Mouse (Mus musculus) adrenal gland, postnatal 14 days (tissue): ENCODE measurements around the gene Parvg. TPM values are rescaled to one million over a fixed set of nuclear protein-coding genes. Genes with fewer than 3 reads are reported as not detected.
A peak's percentile ranks its signal among the peaks of the same experiment; 100 is the strongest.
"Not testable (repeated sequence)": the region's sequence is repeated elsewhere in the genome, so short reads cannot be mapped to it uniquely, and the experiment has no call there.

Experiments
- DNase-seq: peaks from one replicate; pipeline ENCODE4 v3.0.0; 2021; ENCODE audit warnings: mixed read lengths
- long read RNA-seq, 2 experiments: library from polyadenylated mRNA; stranded (forward); transcript quantifications; one replicate each; pipeline ENCODE4 v2.0.0; 2021
- total RNA-seq: library from RNA; stranded (reverse); gene quantifications from 2 replicates; pipeline ENCODE4 v1.2.3, GENCODE M21; 2021

The Parvg gene
- 1.3 and 6.9 TPM in 2 replicates for total RNA-seq
- long read RNA-seq, experiment 1, partial matches to known transcripts, result 0 of 6 reads
- long read RNA-seq, experiment 1, other reads (novel, unspliced or antisense), result 3 of 6 reads
- long read RNA-seq, experiment 2, result 0 reads

GRCm38 (mm10) chr15:84323966-84324869 is at the start of gene Parvg:
TSS of gene Parvg (plus strand) at chr15:84324026.
- DNase-seq, result no peak

- DNase-seq, result no peak
Measured at GRCm38 (mm10) chr15:84276066-84276465, 47.8 kb upstream of the Parvg start.

- DNase-seq, result no peak
Measured at GRCm38 (mm10) chr15:84278091-84278490, 45.7 kb upstream of the Parvg start.

GRCm38 (mm10) chr15:84278656-84279055 is 45.2 kb upstream of the Parvg start:
- DNase-seq, result no peak

- DNase-seq, result no peak
Measured at GRCm38 (mm10) chr15:84280309-84280708, 43.5 kb upstream of the Parvg start.

DNA sequence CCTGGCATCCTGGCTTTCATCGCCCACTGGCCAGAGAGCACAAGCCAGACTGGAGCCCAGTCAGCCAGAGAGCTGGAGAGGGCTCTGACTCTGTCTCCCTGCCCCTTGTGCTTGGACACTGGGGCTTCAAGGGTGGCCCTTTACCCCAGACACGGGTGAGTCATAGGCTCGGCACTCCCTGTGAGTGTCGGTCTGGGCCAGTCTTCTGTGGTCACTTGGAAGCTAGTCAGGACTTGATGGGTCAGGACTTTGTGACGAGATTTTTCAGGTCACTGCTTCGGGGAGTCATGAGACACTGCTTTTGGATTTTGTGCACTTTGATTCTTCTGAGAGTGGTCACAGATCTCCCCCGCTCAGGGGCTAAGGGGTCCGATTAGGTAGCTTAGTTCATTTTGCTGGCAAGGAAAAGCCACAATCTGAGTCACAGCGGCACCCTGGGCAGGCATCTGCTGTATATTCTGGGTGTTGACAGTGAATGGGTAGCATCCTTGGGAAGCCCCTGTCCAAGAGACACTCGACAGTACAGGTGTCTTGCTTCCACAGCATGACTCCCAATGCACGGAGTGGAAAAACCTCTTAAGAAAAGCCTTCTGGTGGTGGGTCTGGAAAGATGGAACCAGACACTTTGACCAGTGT is 43.0 kb upstream of the Parvg start:
- peak; percentile 65 for DNase-seq

DNA sequence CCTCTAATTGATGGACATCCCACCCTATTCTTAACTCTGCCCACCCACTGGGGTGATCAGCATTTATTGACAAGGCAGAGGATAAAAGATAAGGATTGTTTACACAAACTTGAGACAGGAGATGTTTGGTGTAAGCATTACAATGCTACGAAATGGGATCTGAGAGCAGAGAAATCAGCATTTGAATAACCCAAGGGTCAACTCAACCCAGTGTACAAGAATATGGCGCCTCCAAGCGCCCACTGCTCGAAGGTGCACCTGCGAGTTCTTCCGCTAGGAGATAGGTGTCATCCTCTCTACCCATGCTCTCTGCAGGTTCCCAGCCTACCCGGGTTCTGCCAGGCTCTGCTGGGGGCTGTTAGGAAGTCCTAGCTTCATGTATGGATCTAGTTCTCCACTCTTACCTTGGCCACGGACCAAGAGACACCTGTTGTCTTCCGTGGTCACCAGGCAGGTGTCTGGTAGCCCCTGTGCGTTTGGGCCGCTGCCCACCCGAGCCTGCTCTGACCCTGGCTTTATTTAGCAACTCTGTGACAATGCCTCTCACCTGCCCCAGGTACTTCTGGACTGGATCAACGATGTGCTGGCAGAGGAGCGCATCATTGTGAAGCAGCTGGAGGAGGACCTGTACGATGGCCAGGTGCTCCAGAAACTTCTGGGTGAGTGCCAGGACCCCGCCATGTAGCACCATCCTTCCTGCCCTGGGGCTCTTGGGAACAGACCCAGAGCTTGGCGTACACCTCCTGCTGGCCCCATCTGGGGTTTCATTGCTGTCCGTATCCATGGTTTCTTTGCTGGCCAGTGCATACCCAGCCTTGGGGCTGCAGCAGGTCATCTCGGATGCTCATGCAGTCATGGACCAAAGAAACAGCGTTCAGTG is 41.4 kb upstream of the Parvg start:
- DNase-seq, result no peak

- DNase-seq, result peak; percentile 60
Measured at GRCm38 (mm10) chr15:84284059-84284458, 39.8 kb upstream of the Parvg start.

GRCm38 (mm10) chr15:84285453-84285852 is 38.4 kb upstream of the Parvg start:
- DNase-seq, result no peak

DNA sequence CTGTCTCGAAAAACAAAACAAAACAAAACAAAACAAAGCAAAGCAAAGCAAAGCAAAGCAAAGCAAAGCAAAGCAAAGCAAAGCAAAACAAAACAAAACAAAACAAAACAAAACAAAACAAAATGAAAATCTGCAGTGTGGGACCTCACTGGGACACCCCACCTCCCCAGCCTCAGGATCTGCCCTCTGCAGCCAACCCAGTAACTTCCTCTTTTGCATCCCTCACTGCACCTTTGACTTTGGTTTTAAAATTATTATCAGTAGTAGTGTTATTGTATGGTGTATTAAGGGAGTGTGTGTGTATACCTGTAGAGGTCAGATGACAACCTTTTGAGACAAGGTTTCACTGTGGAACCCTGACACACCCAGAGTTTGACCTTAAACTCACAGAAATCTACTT is 34.9 kb upstream of the Parvg start:
- DNase-seq, result not testable (repeated sequence)

- DNase-seq, result no peak
Measured at GRCm38 (mm10) chr15:84291097-84291496, 32.7 kb upstream of the Parvg start.

GRCm38 (mm10) chr15:84293590-84293989 is 30.2 kb upstream of the Parvg start:
- DNase-seq, result no peak

- DNase-seq, result no peak
Measured at GRCm38 (mm10) chr15:84294391-84294790, 29.4 kb upstream of the Parvg start.

DNA sequence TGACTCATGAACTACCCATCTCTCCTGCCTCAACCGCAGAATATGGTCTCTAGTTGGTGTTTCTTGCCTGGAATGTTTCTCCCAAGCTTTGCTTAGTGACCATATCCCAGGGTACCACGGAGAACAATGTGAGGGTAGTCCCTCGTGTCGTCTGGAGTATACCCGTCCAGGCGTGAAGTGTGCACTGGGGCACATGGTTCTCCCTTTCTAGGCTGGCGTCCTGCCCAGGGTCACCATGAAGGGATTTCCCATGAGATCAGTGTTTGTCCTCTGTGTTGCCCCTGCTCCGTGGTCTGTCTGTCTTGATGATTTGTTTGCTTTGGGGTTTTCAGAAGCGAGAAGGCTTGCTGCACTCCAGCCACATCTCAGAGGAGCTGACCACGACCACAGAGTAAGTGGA is 28.6 kb upstream of the Parvg start:
- peak; percentile 67 for DNase-seq

DNA sequence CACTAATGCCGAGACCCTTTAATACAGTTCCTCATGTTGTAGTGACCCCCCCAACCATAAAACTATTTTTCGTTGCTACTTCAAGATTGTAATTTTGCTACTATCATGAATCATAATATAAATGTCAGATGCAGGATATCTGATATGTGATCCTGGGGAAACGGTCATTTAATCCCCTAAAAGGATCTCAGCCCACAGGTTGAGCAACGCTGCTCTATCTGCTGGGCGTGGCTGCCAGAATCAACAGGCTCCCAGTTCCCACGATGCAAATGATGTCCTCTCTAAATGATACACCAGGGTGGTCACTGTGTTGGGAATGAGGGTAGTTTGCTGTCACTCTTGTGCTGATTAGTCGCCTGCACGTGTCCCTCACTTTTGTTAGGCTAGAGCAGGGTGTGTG is 26.4 kb upstream of the Parvg start:
- no peak for DNase-seq

DNA sequence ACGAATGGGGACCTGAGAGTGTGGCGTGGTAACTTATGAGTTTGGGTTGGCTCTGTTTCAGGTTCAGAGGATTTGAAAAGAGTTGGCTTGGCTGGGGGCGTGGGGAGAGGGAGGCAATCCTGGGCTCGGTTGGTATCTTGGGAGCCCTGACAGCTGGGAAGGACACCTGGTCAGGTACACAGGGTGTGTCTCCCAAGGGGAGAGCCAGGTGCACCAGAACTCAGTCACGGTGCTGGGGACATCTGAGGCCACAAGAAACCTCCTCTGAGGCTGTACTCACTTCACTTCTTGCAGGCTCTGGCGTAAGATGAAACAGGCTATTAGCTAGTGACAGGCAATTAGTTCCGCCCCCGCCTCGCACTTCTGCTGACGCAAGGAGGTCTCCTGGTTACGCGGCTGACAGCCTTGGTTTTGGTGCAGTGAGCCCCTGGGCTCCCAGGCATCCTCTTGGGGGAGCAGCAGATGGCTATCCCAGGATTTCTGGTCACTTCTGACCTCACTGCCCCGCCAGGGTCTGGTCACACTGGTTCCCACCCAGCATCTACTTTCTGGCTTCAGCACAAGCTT is 24.9 kb upstream of the Parvg start:
- peak; percentile 54 for DNase-seq

DNA sequence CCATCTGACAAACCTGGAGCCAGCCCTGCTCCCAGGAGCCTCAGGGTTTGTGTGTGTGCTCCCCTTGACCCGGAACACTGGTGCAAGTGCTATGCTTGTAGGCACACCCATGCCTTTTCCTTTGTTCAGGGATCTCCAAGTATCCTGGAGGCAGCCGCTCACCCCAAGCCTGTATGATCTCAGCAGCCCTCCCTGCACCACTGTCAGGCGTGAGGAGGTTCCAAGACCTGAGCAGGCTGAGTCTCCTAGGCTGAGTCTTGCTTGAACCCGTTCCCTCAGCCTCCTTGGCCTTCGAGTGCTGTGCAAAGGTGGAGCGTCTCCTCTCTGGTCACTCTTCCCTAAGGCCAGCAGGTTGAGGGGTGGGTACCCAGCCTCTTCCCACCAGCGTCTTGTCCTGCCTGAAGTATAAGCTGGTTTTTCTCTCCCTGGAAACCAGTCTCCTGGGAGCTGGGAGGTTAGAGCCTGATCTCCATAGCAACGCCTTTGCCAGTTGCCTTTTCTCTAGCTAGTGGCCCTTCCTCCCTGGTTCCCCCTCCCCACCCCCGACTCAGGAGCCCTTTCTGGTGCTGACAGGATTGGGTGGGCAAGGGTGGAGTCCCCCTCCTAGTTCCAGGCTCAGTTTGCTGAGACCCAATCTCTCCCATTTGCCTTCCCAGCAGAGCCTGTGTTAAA is 24.0 kb upstream of the Parvg start:
- DNase-seq, result no peak

GRCm38 (mm10) chr15:84300591-84300990 is 23.2 kb upstream of the Parvg start:
- no peak for DNase-seq

GRCm38 (mm10) chr15:84301026-84301425 is 22.8 kb upstream of the Parvg start:
- peak; percentile 63 for DNase-seq

DNA sequence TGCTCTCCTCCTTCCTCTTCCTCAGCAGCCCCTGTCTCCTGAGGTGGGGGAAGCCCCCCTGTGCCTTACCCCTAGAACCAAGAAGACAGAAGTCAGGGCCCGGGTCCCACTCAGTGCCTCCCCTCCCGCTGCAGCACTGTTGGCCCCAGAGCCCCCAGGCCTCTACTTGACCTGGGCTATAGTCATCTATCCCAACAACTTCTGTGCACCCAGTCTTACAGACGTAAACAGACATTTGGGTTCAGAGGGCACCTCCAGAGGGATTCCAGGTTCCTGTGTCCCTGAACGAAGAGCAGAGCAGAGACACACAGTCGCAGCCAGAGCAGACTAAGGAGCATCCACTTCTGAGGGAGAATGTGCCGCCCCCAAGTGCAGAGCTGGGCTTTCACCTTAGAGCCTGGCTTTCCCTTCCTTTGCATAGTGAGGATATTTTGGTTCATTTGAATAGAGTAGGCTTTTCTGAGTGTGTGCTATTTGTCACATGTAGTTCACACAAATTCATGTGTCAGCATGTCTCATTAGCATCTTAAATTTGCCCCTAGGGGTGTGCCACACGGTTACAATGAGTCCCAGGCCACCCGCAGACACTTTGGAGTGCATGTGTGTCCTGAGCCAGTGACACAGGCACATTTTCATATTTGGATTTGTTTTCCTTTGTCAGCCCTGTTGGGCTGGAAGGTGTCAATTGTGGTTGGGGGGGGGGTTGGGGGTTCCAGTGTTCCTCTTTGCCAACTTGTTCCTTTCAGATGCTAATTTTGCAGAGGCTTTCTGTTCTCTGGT is 22.0 kb upstream of the Parvg start:
- DNase-seq, result no peak

DNA sequence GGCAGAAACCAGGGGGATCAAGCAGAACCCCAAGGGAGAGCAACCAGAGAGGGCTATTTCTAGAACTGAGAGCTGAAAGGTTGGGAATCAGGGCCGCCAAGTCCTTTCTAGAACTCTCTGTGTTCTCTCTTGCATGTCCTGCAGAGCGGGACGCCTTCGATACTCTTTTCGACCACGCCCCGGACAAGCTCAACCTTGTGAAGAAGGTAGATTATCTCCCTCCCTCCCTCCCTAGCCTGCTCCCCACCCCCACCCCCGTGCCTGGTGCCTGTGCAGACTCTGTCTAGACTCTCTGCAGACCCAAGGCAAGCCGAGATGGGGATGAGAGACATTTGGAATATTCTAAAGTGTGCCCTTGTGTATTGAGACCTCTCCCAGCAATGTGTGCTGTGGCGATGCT is 20.6 kb upstream of the Parvg start:
- no peak for DNase-seq
